Mouse (Mus musculus): ENCODE results near the gene Gucy2d. TPM values are rescaled to one million over a fixed set of nuclear protein-coding genes. Genes with fewer than 3 reads are reported as not detected.

Gucy2d gene
- polyA plus RNA-seq, 1 experiment = 0.08 TPM

DNA sequence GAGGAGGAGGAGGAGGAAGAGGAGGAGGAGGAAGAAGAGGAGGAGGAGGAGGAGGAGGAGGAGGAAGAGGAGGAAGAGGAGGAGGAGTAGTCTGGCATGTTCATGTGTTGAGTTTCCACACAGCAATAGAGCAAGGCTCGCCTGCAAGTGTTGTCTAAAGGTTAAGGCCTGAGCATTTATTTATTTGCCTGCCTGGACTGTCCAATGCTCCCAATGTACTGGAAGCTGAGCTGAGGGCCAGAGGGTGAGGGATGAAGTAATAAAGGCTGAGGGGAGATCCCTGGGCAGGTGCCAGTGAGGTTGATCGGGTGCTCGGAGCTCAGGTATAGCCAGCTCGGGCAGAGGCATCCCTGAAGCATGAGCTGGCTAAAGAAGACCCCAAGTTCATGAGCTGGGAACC lies 27.1 kb upstream of the Gucy2d start:
- no peak overlapping the region for H3K4me3 ChIP-seq (replicated peaks; ENCODE audit: insufficient read depth, low read depth, low read length)
- no peak overlapping the region for H3K27ac ChIP-seq (ENCODE audit: insufficient read depth, low read length)
- WGBS = 89% methylated on average over 4 of the region's 4 CpGs
- no peak for DNase-seq
- no peaks in the 10 kb centered on the region for H3K27me3 ChIP-seq (ENCODE audit: control insufficient read depth, insufficient read depth, low read length)
- H3K4me1 ChIP-seq (ENCODE audit: control insufficient read depth, insufficient read depth, low read length) = no peaks in the 10 kb centered on the region; the same call in 1 of the 2 replicates
- TF ChIP-seq POLR2A (IDR thresholded peaks at IDR 0.05; ENCODE audit: borderline replicate concordance, insufficient read depth, low read length) (no peak), CTCF (IDR thresholded peaks at IDR 0.05; ENCODE audit: borderline replicate concordance, insufficient read depth, low read depth, low read length) (no peak)

GRCm38 (mm10) chr7:98415550-98415949 lies 24.7 kb upstream of the Gucy2d start:
- TF ChIP-seq CTCF (IDR thresholded peaks at IDR 0.05; ENCODE audit: borderline replicate concordance, insufficient read depth, low read depth, low read length) = no peak
- TF ChIP-seq POLR2A (IDR thresholded peaks at IDR 0.05; ENCODE audit: borderline replicate concordance, insufficient read depth, low read length) = no peak
- no peak for DNase-seq
- 92% methylated on average over 3 of the region's 3 CpGs for WGBS
- Histone ChIP-seq H3K4me1 (ENCODE audit: control insufficient read depth, insufficient read depth, low read length) (peaks cover 3% of the 10 kb centered on the region; the same call in 1 of the 2 replicates), H3K4me3 (replicated peaks; ENCODE audit: insufficient read depth, low read depth, low read length) (no peak overlapping the region), H3K27me3 (ENCODE audit: control insufficient read depth, insufficient read depth, low read length) (no peaks in the 10 kb centered on the region), H3K27ac (ENCODE audit: insufficient read depth, low read length) (no peak overlapping the region)

DNA sequence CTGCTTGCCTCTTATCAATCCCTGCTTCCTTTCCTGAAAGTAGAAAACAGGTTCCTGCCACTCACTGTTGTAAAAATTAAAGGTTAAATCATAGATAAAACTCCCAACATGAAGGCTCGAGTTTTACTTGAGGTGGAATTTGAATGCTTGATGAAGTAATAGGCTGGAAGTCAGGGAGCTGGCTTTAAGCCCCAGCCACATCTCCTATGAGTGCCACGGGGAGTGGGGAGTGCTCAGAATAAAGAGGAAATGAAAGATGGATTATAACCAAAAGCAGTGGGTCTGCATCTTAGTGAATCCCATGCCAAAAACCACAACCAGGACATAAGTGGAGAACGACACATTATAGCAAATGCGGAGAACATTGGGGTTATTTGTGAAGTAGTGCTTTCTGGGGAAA lies 24.2 kb upstream of the Gucy2d start:
- no peak overlapping the region for H3K27ac ChIP-seq (ENCODE audit: insufficient read depth, low read length)
- H3K27me3 ChIP-seq (ENCODE audit: control insufficient read depth, insufficient read depth, low read length) = no peaks in the 10 kb centered on the region
- TF ChIP-seq CTCF (IDR thresholded peaks at IDR 0.05; ENCODE audit: borderline replicate concordance, insufficient read depth, low read depth, low read length) (no peak), POLR2A (IDR thresholded peaks at IDR 0.05; ENCODE audit: borderline replicate concordance, insufficient read depth, low read length) (no peak)
- no peak for DNase-seq
- peaks cover 3% of the 10 kb centered on the region; the same call in 1 of the 2 replicates for H3K4me1 ChIP-seq (ENCODE audit: control insufficient read depth, insufficient read depth, low read length)
- 70% methylated on average over 4 of the region's 4 CpGs for WGBS
- H3K4me3 ChIP-seq (replicated peaks; ENCODE audit: insufficient read depth, low read depth, low read length) = no peak overlapping the region

DNA sequence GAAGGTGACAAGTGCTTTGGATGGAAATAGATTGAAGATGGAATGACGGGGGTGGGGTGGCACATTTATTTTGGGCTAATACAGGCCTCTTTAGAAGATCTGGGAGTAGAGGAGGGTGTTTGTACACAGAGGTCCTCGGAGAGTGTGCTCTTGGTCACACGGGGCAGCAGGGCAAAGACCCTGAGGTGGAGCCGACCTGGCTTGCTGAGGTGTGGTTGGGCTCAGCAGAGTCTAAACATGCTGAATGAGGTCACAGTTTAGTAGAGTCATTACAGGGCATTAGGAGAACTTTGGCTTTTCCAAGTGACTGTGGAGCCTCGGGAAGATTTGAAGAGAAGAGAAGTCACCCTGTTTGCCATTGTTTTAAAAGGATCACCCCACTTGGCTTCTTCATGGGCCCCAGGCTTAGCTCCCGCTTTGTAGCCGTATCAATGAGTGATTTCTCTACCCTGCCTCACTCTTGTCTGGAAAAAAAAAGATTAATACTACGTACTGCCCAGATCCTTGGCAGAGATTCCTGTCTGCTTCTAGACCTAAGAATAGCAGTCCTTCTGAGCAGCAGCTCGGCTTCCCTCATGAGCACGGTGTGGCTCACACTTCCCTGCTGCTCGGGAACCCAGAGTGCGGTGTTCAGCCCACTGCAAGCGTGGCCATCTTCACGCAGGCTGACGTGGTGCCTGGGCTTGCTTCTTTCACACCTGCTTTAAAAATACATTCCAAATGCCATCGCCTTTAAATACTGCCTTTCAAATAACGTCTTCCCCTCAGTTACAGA lies 22.0 kb upstream of the Gucy2d start:
- no peak overlapping the region for H3K27ac ChIP-seq (ENCODE audit: insufficient read depth, low read length)
- 48% methylated on average over 17 of the region's 17 CpGs for WGBS

GRCm38 (mm10) chr7:98419366-98419765 lies 20.9 kb upstream of the Gucy2d start:
- DNase-seq = no peak

More for the DNA sequence above, 22.0 kb upstream of the Gucy2d start:
- no peak overlapping the region for H3K4me3 ChIP-seq (replicated peaks; ENCODE audit: insufficient read depth, low read depth, low read length)
- no peak for DNase-seq
- TF ChIP-seq POLR2A (IDR thresholded peaks at IDR 0.05; ENCODE audit: borderline replicate concordance, insufficient read depth, low read length) = no peak
- no peak for TF ChIP-seq CTCF (IDR thresholded peaks at IDR 0.05; ENCODE audit: borderline replicate concordance, insufficient read depth, low read depth, low read length)
- peaks cover 3% of the 10 kb centered on the region; the same call in 1 of the 2 replicates for H3K4me1 ChIP-seq (ENCODE audit: control insufficient read depth, insufficient read depth, low read length)
- H3K27me3 ChIP-seq (ENCODE audit: control insufficient read depth, insufficient read depth, low read length) = no peaks in the 10 kb centered on the region

GRCm38 (mm10) chr7:98423546-98423945 lies 16.7 kb upstream of the Gucy2d start:
- peaks cover under 1% of the 10 kb centered on the region for H3K4me1 ChIP-seq (ENCODE audit: control insufficient read depth, insufficient read depth, low read length)
- 86% methylated on average over 11 of the region's 11 CpGs for WGBS

More at GRCm38 (mm10) chr7:98419366-98419765, 20.9 kb upstream of the Gucy2d start:
- Histone ChIP-seq H3K27me3 (ENCODE audit: control insufficient read depth, insufficient read depth, low read length) (no peaks in the 10 kb centered on the region), H3K4me1 (ENCODE audit: control insufficient read depth, insufficient read depth, low read length) (peaks cover 3% of the 10 kb centered on the region; the same call in 1 of the 2 replicates), H3K4me3 (replicated peaks; ENCODE audit: insufficient read depth, low read depth, low read length) (no peak overlapping the region), H3K27ac (ENCODE audit: insufficient read depth, low read length) (no peak overlapping the region)
- WGBS = 61% methylated on average over 5 of the region's 5 CpGs
- TF ChIP-seq CTCF (IDR thresholded peaks at IDR 0.05; ENCODE audit: borderline replicate concordance, insufficient read depth, low read depth, low read length) = no peak
- TF ChIP-seq POLR2A (IDR thresholded peaks at IDR 0.05; ENCODE audit: borderline replicate concordance, insufficient read depth, low read length) = no peak

GRCm38 (mm10) chr7:98424396-98424795 lies 15.8 kb upstream of the Gucy2d start:
- H3K27me3 ChIP-seq (ENCODE audit: control insufficient read depth, insufficient read depth, low read length) = no peaks in the 10 kb centered on the region
- H3K4me3 ChIP-seq (replicated peaks; ENCODE audit: insufficient read depth, low read depth, low read length) = no peak overlapping the region
- WGBS = 39% methylated on average over 6 of the region's 6 CpGs
- no peaks in the 10 kb centered on the region; the same call in 1 of the 2 replicates for H3K4me1 ChIP-seq (ENCODE audit: control insufficient read depth, insufficient read depth, low read length)
- no peak overlapping the region for H3K27ac ChIP-seq (ENCODE audit: insufficient read depth, low read length)
- TF ChIP-seq CTCF (IDR thresholded peaks at IDR 0.05; ENCODE audit: borderline replicate concordance, insufficient read depth, low read depth, low read length) (no peak), POLR2A (IDR thresholded peaks at IDR 0.05; ENCODE audit: borderline replicate concordance, insufficient read depth, low read length) (no peak)
- no peak for DNase-seq

More at GRCm38 (mm10) chr7:98423546-98423945, 16.7 kb upstream of the Gucy2d start:
- Histone ChIP-seq H3K27ac (ENCODE audit: insufficient read depth, low read length) (no peak overlapping the region), H3K27me3 (ENCODE audit: control insufficient read depth, insufficient read depth, low read length) (no peaks in the 10 kb centered on the region), H3K4me3 (replicated peaks; ENCODE audit: insufficient read depth, low read depth, low read length) (no peak overlapping the region)
- no peak for TF ChIP-seq CTCF (IDR thresholded peaks at IDR 0.05; ENCODE audit: borderline replicate concordance, insufficient read depth, low read depth, low read length)
- TF ChIP-seq POLR2A (IDR thresholded peaks at IDR 0.05; ENCODE audit: borderline replicate concordance, insufficient read depth, low read length) = no peak
- no peak for DNase-seq

DNA sequence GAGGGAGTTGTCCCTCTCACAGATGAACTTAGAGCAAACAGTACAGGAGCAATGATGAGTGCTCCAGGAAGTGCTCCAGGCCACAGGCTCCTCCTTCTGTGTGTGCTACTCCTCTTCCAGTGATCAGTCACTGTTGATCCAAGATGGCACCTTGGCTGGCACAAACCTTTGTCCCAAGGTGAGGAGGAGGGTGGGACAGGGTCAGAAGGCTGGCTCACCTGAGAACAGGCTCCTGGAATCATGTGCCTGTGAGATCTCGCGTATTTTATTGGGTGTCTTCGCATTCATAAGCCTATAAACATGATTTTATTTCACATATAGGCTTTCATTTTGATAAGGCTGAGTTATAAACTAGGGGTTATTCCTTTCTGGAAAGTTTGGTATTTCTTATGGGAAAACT lies 14.7 kb upstream of the Gucy2d start:
- H3K27me3 ChIP-seq (ENCODE audit: control insufficient read depth, insufficient read depth, low read length) = no peaks in the 10 kb centered on the region
- TF ChIP-seq CTCF (IDR thresholded peaks at IDR 0.05; ENCODE audit: borderline replicate concordance, insufficient read depth, low read depth, low read length) = no peak
- no peak for TF ChIP-seq POLR2A (IDR thresholded peaks at IDR 0.05; ENCODE audit: borderline replicate concordance, insufficient read depth, low read length)
- no peak overlapping the region for H3K27ac ChIP-seq (ENCODE audit: insufficient read depth, low read length)
- H3K4me1 ChIP-seq (ENCODE audit: control insufficient read depth, insufficient read depth, low read length) = no peaks in the 10 kb centered on the region; the same call in 1 of the 2 replicates
- 96% methylated on average over 3 of the region's 3 CpGs for WGBS
- no peak for DNase-seq
- H3K4me3 ChIP-seq (replicated peaks; ENCODE audit: insufficient read depth, low read depth, low read length) = no peak overlapping the region
